Mouse (Mus musculus) retina, adult 2 months (tissue): ENCODE data around the gene Ift57.
A peak's percentile ranks its signal among the peaks of the same experiment; 100 is the strongest.

ENCODE experiments used
- DNase-seq: peaks from one replicate; pipeline ENCODE4 v3.0.0-alpha.2; 2012; ENCODE audit warnings: low read depth, low spot score

The Ift57 gene

DNA sequence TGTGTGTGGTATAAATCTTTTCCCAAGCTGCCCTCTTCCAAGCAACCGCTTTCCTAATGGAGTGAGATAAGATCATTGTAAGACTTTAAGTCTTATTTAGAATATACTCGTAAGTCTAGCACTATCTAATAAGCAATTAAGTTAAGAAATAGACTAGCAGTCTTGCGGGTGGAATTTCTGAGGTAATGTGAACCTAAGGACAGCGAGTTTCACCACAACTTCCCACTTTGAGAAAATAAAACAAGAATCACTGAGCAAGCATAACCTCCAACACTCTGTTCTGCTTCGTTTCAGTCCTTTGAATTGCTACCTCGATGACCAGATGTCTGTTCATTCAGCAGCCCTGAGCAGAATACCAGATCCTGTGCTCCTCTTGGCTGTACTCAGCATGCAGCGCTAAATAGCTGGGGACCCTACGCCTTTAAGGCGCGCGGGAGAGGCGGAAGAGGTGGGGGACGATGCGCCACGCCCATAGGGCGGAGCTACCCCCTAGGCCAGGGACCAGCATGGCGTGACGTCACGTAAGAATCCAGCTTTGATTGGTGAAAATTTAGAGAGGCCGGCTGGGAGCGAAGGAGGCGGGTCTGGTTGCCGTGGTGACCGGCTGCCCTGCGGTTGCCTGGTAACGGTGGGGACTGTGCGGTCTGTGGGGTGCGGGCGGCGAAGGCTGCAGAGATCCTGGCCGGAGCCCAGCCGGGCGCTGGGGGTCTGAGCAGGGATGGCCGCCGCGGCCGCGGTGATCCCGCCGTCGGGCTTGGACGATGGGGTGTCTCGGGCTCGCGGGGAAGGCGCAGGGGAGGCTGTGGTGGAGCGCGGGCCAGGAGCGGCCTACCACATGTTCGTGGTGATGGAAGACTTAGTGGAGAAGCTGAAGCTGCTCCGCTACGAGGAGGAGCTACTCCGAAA, at the start of gene Ift57:
Ift57 (plus strand) TSS at position 614 of the 906 bp plus-strand sequence.
- DNase-seq = peak; percentile 99

DNA sequence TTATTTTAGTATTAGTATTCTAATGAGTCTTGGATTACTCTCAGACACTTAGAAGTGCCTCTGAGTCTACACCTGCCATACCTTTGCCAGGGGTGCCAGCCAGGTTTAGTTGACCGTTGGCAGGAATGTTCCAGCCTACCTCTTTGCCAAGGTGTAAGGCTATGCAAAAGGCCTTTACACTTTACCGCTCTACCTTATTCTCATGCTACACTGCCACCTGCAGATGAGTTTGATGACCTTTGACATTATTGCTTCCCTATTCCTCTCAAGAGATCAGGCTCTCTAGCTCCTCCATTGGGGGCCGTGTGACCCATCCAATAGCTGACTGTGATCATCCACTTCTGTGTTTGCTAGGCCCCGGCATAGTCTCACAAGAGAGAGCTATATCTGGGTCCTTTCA, 41.9 kb upstream of the Ift57 start:
- no peak for DNase-seq

- no peak for DNase-seq
These were observed 41.0 kb upstream of the Ift57 start for GRCm38 (mm10) chr16:49658029-49658428.

DNA sequence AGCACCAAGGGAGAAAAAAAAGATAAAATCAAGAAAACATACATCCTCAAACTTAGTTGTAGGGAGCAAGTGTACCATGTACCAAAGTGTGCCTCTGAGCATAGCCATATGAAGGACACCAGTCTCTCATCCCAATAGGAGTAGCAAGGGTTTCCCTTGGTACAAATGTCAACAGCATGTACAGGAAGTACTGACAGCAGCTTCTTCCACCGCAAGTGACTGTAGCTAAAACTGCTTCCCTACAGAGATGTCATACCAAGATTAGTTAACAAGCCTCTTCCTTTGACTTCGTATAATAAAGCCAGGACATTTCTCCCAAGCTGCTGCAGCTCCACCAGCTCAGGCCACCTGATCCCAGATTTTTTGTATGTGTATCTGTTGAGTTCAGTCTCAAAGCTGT, 39.9 kb upstream of the Ift57 start:
- DNase-seq = no peak

DNA sequence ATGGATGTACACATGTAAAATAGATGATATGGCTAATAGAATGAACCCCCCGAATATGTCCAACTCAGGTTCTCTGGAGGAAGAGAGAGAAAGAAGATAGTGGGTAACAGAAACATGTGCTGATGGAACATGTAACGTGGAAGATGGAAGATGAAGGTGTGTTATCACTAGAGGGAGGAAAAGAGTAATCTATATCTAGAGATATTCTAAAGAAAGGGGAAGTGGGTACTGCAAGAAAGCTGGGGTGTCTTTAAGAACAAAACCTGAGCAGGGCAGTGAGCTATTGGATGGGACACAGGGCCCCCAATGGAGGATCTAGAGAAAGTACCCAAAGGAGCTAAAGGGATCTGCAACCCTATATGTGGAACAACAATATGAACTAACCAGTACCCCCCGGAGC, 38.9 kb upstream of the Ift57 start:
- DNase-seq = no peak

GRCm38 (mm10) chr16:49662201-49662600, 36.8 kb upstream of the Ift57 start:
- DNase-seq = no peak

DNA sequence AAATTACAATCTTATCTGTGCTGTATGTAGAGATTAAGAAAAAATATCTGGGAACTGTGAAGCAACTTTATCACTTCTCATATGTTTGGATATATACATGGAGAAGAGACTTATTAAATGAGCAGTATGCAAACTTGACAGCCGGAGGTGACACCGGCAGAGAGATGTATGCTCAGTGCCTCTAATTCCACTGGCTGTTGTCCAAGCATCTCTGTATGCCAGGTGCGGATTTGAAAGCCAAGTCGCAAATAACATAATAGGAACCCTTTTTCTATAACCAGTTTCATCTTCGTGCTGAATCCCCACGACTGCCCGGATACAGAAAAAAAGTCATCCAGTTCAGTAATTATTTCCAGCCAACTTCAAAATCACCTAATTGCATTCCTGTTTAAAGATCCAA, 34.4 kb upstream of the Ift57 start:
- DNase-seq = no peak

DNA sequence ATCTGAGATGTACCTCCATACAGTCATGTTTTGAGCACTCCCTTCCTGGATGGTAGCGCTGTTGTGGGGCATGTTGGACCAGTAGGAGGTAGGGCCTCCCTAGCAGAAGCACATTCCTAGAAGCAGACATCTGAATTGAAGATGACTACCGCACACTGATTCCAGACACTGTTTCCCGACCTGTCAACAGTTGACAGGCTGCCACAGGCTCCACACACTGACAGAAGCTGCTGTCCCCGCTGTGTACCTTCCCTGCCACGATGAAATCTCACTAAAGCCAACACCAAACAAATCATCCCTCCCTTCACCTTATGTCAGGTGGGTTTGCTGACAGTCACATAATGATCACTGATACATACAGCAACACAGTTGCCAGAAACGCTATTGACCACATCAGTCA, 19.4 kb upstream of the Ift57 start:
- DNase-seq = no peak

DNA sequence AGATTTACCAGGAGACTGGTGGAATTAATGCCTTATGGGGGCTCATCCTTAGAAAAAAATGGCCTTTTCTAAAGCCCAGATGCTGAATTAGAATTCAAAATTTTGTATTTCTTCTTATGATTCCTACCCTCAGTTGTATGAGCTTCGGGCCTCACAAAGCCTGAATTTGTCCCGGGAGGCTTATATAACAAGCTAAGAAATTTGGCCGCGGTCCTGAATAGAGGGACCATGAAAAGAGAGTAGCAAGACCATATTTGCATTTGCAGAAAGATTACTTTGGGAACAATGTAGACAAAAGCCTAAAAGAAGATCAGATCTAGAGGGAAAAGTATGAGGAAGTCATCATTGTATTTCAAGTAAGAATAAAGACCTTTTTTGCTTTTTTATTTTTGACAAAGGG, 14.1 kb upstream of the Ift57 start:
- no peak for DNase-seq

GRCm38 (mm10) chr16:49699821-49700220, 788 bp downstream of the Ift57 start:
- no peak for DNase-seq

DNA sequence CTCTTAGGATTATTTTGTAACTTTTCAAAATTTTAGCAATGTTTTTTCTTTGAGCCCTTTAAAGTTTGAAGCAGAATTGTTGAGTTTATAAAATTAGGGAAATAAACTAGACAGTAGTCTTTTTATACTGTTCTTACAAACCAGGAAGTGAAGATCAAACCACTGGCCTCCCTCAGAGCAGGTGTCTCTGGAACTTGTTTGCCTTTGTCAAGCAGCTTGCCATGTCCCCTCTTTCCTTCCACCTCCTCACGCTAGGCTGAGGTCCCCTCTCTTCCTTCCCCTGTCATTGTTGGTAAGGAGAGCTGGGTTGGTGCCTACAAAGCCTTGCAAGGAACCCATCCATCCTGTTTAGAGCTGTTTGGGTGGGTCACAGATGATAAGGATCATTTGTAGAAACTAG, 9.0 kb downstream of the Ift57 start:
- no peak for DNase-seq

DNA sequence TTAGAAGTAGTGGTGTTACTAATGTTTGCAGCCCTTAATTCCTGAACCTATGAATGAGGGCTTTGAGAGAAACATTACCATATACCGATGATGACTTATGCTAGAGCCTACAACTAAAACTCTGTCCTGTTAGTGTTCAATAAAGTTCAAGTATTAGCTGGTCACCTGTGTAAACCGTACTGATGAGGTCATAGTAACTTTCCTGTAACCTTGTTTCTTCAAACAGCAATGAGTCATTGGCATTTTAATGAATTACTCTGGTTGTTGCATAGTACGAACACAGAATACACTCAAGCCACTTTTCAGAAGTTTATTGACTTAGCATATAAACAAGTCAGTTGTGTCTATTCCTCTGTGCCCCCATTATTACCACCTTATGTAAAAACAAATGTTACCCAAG, 11.2 kb downstream of the Ift57 start:
- DNase-seq = no peak

DNA sequence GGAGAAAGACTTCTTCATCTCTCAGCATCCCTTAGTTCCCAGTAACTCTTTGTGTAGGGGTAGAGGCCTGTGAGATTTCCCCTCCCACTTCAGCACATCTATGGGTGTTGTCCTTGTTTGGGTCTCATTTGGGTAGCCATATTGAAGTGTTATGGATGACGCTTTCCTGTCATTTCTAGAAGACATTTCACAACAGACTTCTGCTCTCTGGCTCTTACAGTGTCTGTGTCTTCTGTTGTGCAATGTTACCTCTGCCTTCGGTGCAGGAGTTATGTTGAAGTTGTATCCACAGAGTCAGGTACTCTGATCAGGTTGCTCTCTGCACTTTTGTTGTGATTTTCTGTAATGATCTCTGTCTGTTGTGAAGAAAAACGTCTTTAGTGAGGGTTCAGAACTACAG, 14.3 kb downstream of the Ift57 start:
- no peak for DNase-seq

DNA sequence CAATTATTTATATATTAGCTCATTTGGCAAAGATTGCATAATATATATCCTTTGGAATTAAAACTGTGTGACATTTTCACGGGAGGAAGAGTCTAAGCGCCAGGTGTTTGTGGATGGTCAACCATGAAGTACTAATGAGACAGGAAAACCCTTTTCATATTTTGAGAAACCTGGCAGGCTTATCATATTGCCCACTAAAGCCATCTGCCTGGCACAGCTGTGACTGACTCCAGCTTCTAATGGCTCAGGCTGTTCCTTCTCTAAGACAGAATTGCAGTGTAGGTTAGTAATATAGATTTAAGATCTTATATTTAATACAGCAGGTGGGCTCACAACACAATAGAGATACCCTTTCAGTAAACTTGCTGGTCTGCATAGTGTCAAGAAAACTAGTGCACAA, 21.6 kb downstream of the Ift57 start:
- DNase-seq = no peak

DNA sequence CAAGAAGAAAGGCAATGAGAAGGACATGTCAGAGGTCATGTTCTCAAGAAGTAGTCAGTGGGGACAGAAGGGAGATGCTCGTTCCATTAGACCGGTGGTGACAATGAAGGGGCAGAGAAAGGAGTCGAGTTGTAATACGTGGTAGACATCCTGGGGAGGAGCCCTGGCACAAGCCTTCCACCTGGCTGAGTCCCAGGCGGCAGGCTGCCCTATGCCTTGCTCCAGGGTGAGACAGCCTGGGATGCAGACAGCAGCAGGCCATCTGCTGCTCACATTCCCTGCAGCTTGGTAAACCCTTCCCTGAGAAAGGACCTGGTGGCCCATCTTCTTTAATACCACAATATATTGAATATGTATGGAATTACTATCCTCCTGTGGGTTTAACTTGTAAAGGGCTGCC, 22.6 kb downstream of the Ift57 start:
- no peak for DNase-seq

GRCm38 (mm10) chr16:49723222-49723621, 24.2 kb downstream of the Ift57 start:
- no peak for DNase-seq

DNA sequence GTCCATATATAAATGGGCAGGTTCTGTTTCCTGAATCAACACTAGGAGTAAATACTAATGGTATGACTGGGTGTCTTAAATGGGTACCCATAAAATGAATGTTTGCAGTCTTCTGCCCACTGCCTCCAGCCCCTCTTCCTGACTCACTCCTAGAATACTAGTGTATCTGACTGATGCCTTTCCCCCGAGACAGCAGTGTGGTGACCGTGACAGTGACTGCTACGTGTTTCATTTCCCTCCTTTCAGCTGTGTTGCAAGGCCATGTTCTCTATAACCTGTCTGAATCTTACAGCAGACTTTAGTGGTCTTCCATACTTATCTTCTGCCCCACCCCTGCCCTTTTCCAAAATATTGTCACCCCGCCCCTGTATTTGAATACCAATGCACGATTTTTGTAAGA, 25.2 kb downstream of the Ift57 start:
- no peak for DNase-seq

GRCm38 (mm10) chr16:49724931-49725330, 25.9 kb downstream of the Ift57 start:
- no peak for DNase-seq

DNA sequence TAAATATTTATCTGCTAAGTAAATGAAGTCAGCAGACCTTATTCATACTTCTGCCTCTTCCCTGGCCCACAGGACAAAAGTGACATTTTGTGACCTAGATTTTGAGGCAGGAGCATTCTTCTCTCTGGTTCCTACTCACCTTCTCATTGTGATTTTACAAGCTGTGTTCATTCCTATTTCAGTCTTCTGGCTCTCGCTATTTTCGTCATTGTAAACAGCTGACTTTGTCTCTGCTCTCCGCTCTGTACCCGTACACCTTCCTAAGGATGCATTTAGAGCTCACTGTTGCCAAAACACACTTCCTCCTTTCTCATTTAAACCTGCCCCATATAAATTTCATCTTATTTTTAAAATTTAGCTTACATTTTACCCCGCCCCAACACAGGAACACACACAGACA, 26.4 kb downstream of the Ift57 start:
- no peak for DNase-seq

GRCm38 (mm10) chr16:49726216-49726615, 27.2 kb downstream of the Ift57 start:
- no peak for DNase-seq

- no peak for DNase-seq
These were observed 27.7 kb downstream of the Ift57 start for GRCm38 (mm10) chr16:49726761-49727160.

DNA sequence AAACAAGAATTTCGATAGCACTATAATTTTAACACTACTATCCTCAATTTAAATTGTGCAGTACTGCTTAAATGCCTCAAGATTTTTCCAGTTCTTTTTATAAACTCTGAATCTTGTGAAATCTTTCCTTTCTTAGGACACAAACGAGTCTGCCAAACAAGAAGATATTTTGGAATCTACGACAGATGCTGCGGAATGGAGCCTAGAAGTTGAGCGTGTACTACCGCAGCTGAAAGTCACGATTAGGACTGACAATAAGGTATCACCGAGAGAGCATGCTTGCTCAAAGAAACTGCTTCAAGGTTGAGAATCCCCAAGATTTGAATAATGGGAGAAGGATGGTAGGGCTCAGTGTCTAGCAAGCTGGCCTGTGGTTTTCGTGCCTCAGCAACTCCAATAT, 37.5 kb downstream of the Ift57 start:
- DNase-seq = no peak

DNA sequence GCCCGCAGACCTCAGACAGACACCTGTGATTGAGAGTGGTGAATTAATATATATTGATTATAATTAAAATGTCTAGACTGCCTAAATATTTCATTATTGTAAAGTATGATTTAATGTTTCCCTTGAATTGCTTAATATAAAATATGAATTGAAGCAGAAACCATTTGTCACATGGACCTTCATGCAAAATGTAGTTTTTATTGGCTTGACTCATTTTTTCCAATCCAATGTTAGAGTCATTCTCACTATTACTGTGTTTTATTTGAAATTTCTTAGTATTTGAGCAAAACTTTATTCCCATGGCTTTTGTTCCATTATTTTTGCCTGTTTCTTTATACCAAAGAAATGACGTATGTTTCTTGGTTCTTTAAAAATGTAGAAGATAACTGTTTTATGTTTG, 48.3 kb downstream of the Ift57 start:
- no peak for DNase-seq

DNA sequence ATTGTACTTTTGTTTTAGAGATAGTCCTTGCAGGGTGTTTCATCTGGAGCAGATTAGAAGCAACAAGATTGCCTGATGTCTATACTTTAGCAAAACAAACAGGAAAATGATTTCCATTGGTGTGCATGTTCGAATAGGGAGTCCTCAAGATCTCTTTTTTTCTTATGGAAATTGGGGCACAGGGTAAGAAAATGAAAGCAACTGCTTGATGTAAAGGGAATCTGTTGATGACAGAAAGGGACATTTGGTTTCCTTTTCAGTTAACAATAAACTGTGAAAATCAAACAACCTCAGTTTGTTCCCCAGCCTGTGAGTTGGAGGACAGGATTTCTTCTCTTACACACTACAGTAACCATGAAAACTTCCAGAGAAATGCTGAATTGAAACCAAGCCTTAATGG, 53.9 kb downstream of the Ift57 start:
- DNase-seq = no peak
